Mouse (Mus musculus) hindbrain, postnatal 0 days (tissue): ENCODE measurements around the gene Kcnk15. TPM values are rescaled to one million over a fixed set of nuclear protein-coding genes. Genes with fewer than 3 reads are reported as not detected.
A peak's percentile ranks its signal among the peaks of the same experiment; 100 is the strongest.

Experiments
- ATAC-seq: fragments of 200-750 bp; cut with Nextera tagmentation; 2 replicates; pipeline ENCODE4 v1.8.0; 2017; ENCODE audit warnings: mild to moderate bottlenecking, moderate TSS enrichment, moderate library complexity
- DNase-seq: peaks from one replicate; pipeline ENCODE4 v3.0.0-alpha.2; 2015; ENCODE audit warnings: low spot score
- H3K27ac ChIP-seq: fragments of 300-500 bp; sonication (generic); 2 replicates; pipeline ENCODE4 v1.5.1; 2014; ENCODE audit warnings: mild to moderate bottlenecking
- H3K27me3 ChIP-seq: fragments of 300-500 bp; sonication (generic); 2 replicates; pipeline ENCODE4 v1.6.1; 2014; ENCODE audit warnings: low read length, mixed read lengths; ENCODE audit not compliant: insufficient read depth
- H3K36me3 ChIP-seq: fragments of 300-500 bp; sonication (generic); 2 replicates; pipeline ENCODE4 v1.6.1; 2014; ENCODE audit warnings: low read length, mixed read lengths; ENCODE audit not compliant: insufficient read depth
- H3K4me1 ChIP-seq: fragments of 300-500 bp; sonication (generic); 2 replicates; pipeline ENCODE4 v1.6.1; 2014; ENCODE audit warnings: antibody characterized with exemption, low read length, mixed read lengths; ENCODE audit not compliant: insufficient read depth
- H3K4me2 ChIP-seq: fragments of 300-500 bp; sonication (generic); 2 replicates; pipeline ENCODE4 v1.6.1; 2014; ENCODE audit warnings: low read depth, mild to moderate bottlenecking, low read length, moderate library complexity, mixed read lengths
- H3K4me3 ChIP-seq: fragments of 300-500 bp; sonication (generic); 2 replicates; pipeline ENCODE4 v1.5.1; 2014; ENCODE audit warnings: low read length
- H3K9ac ChIP-seq: fragments of 300-500 bp; sonication (generic); replicated peaks from 2 replicates; pipeline ENCODE4 v1.6.1; 2014; ENCODE audit warnings: mild to moderate bottlenecking, low read length, moderate library complexity, mixed read lengths
- H3K9me3 ChIP-seq: fragments of 300-500 bp; sonication (generic); 2 replicates; pipeline ENCODE4 v1.6.1; 2016; ENCODE audit warnings: low read length, mixed read lengths
- CTCF ChIP-seq: IDR thresholded peaks from 2 replicates; pipeline ENCODE4 v1.5.1; 2016; ENCODE audit warnings: antibody characterized with exemption, control low read depth, low read depth
- WGBS: fragments of 180-500 bp; shearing (Covaris S2); extraction: QIAGEN DNeasy Blood & Tissue Kit; methylation state at CpG from one replicate; pipeline ENCODE4 v1.1.7; 2014; 5-methylcytosine and 5-hydroxymethylcytosine counted together
- polyA plus RNA-seq: library from polyadenylated mRNA; unstranded; fragments of >200 nt; fragmentation: Nextera tagmentation; extraction: Ambion mirVana; gene quantifications from 2 replicates; pipeline ENCODE4 v1.2.1, GENCODE M21; 2015
- total RNA-seq: library from RNA; depleted of rRNA; stranded (reverse); fragments of >200 nt; gene quantifications from 2 replicates; pipeline ENCODE4 v1.2.3, GENCODE M21; 2014; rRNA removed

Kcnk15 gene
- 0.58 and 2.4 TPM in 2 replicates for total RNA-seq
- 0.23 and 0.40 TPM in 2 replicates for polyA plus RNA-seq

GRCm38 (mm10) chr2:163853461-163853901 lies at the start of gene Kcnk15:
Gene Kcnk15 (plus strand): TSS chr2:163853651.
- no peak within 1 kb of the TSS for H3K9ac ChIP-seq
- peak; percentile 64 for TF ChIP-seq CTCF
- no peaks in the 10 kb centered on the region for H3K9me3 ChIP-seq
- no peak within 1 kb of the TSS for H3K27ac ChIP-seq
- DNase-seq (peak; percentile 69), ATAC-seq (no peak)
- H3K4me1 ChIP-seq, result no peaks in the 10 kb centered on the region
- WGBS, result 3% methylated on average over 30 of the region's 38 CpGs
- no peaks in the 10 kb centered on the region for H3K36me3 ChIP-seq
- peak within 1 kb of the TSS; percentile 10; the same call in 1 of the 2 replicates for H3K4me2 ChIP-seq
- H3K4me3 ChIP-seq, result peak within 1 kb of the TSS; percentile 10
- H3K27me3 ChIP-seq, result peaks cover 79% of the 10 kb centered on the region

DNA sequence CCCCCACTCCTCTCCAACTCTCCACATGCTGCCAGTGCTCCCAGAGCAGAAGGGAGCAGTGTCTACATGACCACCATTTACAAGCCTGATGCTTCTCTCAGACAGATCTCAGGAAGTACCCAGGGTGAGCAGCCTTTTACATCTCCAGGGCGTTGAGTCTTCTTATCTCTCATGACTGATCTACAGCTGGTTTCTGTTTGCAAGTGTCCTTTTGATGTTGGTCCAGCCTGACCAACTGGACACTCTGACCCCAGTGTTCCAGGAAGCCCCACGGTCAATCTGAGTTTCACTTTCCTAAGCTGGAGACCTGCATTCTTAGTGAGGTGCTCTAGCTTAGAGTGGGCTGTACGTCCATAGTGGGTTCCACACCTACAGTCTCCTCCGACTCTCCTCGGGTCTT lies 49.6 kb upstream of the Kcnk15 start:
- Histone ChIP-seq H3K4me3 (no peak overlapping the region), H3K4me2 (no peak overlapping the region), H3K27ac (no peak overlapping the region), H3K9ac (no peak overlapping the region), H3K36me3 (no peaks in the 10 kb centered on the region), H3K4me1 (0 out of 2 replicates have a peak, but pooled peaks cover 4% of the 10 kb centered on the region), H3K27me3 (no peaks in the 10 kb centered on the region), H3K9me3 (no peaks in the 10 kb centered on the region)
- ATAC-seq (no peak), DNase-seq (no peak)
- WGBS, result 80% methylated on average over 5 of the region's 5 CpGs
- TF ChIP-seq CTCF, result no peak

DNA sequence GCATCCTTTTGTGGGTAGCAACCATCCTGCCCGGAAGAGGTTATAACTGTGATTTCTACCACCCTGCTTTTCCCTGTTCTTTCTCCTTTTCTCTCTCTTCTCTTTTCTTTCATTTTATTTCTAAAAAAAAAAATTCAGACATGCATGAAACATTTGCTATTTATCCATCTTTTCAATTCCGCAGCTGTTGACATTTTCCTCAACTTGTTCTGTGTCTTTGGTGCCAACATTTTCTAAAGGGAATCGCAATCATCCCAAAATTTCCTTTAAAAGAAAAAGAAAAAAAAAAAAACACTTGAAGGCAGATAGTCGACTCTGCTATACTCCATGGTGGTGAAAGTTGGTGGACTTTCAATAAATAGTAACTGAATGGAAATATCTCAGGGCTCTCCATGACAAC lies 44.3 kb upstream of the Kcnk15 start:
- Histone ChIP-seq H3K27me3 (no peaks in the 10 kb centered on the region), H3K4me3 (no peak overlapping the region), H3K27ac (no peak overlapping the region), H3K9me3 (no peaks in the 10 kb centered on the region), H3K36me3 (no peaks in the 10 kb centered on the region), H3K9ac (no peak overlapping the region), H3K4me1 (no peaks in the 10 kb centered on the region), H3K4me2 (no peak overlapping the region)
- 89% methylated on average over 4 of the region's 4 CpGs for WGBS
- ATAC-seq, result no peak
- TF ChIP-seq CTCF, result no peak
- no peak for DNase-seq

DNA sequence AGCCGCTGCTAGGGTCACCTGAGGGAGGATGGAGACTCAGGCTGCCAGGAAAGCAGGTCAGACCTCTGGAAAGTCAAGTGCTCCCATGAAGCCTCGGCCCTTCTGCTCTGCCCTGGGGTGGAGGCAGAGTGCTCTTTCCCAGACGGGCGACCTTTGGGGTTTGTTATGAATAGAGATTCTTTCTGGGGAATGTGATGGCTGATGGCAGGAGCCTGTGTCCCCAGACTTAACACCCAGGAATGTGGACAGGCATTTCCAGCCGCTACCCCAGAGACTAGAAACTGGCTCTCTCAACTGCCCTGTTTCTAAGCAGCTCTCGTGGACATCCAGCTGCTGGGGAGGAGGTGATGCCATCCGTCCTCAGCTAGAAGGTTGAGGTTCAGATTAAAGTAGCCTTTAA lies 43.7 kb upstream of the Kcnk15 start:
- 60% methylated on average over 7 of the region's 7 CpGs for WGBS

DNA sequence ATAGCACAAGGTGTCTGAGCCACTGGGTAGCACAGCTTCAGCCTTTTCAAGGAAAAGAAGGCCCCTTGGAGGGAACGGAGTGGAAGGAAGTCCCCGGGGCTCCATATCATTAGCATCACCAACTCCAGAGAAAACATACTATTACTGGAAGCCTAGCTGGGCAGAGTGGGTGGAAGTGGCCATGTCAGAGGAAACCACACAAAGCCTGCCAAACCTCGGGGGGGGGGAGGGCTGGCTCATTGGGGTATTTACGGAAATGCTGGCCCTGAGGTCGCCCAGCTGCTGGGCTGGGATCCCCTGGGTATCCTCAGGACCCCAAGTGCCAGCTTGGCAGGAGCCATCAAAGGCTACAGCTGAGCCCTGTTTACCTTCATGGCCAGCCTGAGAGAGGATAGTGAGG lies 40.4 kb upstream of the Kcnk15 start:
- no peak for ATAC-seq
- Histone ChIP-seq H3K9me3 (no peaks in the 10 kb centered on the region), H3K4me3 (no peak overlapping the region), H3K9ac (no peak overlapping the region), H3K27ac (no peak overlapping the region), H3K36me3 (no peaks in the 10 kb centered on the region), H3K4me1 (no peaks in the 10 kb centered on the region), H3K4me2 (no peak overlapping the region), H3K27me3 (no peaks in the 10 kb centered on the region)
- no peak for TF ChIP-seq CTCF
- DNase-seq, result no peak
- WGBS, result 55% methylated on average over 5 of the region's 5 CpGs

More for the DNA sequence above, 43.7 kb upstream of the Kcnk15 start:
- no peak overlapping the region for H3K9ac ChIP-seq
- no peak for TF ChIP-seq CTCF
- no peak overlapping the region for H3K4me2 ChIP-seq
- DNase-seq (no peak), ATAC-seq (no peak)
- no peaks in the 10 kb centered on the region for H3K27me3 ChIP-seq
- no peaks in the 10 kb centered on the region for H3K36me3 ChIP-seq
- H3K4me3 ChIP-seq, result no peak overlapping the region
- no peaks in the 10 kb centered on the region for H3K4me1 ChIP-seq
- H3K9me3 ChIP-seq, result no peaks in the 10 kb centered on the region
- H3K27ac ChIP-seq, result no peak overlapping the region

DNA sequence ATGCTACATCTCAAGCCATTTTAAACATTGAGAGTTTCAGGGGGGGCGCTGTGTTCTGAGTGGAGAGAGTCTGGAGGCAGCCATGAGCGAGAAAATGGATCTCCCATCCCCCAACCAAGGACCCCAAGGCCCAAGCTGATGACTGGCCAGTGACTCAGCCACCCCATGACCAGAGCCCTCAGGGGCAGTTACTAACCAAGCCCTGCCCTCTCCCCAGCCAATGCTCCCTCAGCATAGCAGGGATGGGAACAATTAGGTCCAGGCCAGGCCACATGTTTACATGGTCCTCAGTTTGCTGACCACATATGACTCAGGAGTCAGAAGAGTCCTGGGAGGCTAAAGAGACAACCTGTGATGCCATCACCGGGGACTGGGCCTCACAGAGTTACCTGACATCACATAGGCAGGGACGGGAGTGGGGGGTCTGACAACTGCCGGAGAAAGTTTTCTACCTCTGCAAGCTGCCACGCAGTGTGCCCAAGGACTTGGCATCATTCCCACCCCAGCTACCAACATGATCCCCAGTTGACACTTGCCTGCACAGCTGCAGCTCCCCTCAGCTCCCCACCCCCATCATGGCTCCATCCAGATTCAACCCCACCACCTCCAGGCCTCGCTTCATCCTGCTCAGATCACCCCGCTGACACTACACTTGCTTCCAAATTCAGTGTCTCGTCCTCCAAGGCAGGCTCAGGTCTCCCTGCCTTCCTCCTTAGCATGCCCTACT lies 38.5 kb upstream of the Kcnk15 start:
- Histone ChIP-seq H3K9me3 (no peaks in the 10 kb centered on the region), H3K9ac (no peak overlapping the region), H3K27me3 (no peaks in the 10 kb centered on the region), H3K36me3 (no peaks in the 10 kb centered on the region), H3K4me1 (no peaks in the 10 kb centered on the region), H3K4me3 (no peak overlapping the region), H3K4me2 (no peak overlapping the region), H3K27ac (no peak overlapping the region)
- DNase-seq (no peak), ATAC-seq (no peak)
- TF ChIP-seq CTCF, result no peak
- 76% methylated on average over 9 of the region's 9 CpGs for WGBS

DNA sequence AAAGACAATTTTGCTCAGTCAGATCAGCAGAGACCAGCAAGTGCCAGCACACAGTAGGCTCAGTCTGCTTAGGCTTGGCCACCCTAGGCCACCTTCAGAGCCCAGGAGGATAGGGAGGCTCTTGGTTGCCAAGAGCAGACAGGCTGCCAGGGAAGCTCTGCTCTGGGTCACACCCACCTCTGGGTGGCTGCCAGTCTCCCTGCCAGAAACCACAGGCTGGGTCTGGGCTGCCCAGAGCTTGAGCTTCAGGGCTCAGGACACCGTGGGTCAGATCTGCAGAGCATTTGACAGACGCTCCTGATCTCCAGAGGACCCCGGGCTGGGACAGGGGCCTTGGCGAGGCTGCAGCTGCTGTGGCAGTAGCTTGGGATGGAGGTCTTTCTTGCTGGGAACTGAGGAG lies 32.8 kb upstream of the Kcnk15 start, which contains the start of gene Ccn5:
Gene Ccn5, plus strand, starts transcription at position 255 of the 400 bp plus-strand sequence.
- Histone ChIP-seq H3K36me3 (no peaks in the 10 kb centered on the region), H3K4me3 (no peak within 1 kb of the TSS), H3K4me2 (no peak within 1 kb of the TSS), H3K27me3 (no peaks in the 10 kb centered on the region), H3K9me3 (no peaks in the 10 kb centered on the region), H3K27ac (no peak within 1 kb of the TSS), H3K4me1 (no peaks in the 10 kb centered on the region), H3K9ac (no peak within 1 kb of the TSS)
- 42% methylated on average over 4 of the region's 4 CpGs for WGBS
- ATAC-seq (peak; percentile 61; the same call in 1 of the 2 replicates), DNase-seq (peak; percentile 74)
- no peak for TF ChIP-seq CTCF
